Mouse (Mus musculus) Patski (cell line): ENCODE measurements at regions not wholly inside any gene's neighbourhood (a gene's known extent, or its start where the extent isn't known, plus 50 kb on each side); places are given as distances from the start of the nearest gene placed in this dataset.

Experiments
- ATAC-seq: fragments of 100-300 bp; one replicate; pipeline ENCODE4 v1.8.0; 2021
- CTCF ChIA-PET: fragments of 350-600 bp; sonication (Branson Sonifier 250); formaldehyde crosslinking; loops from one replicate; lab custom pipeline; 2022; ENCODE audit warnings: inconsistent platforms; lab: Charles Lee
- POLR2A ChIA-PET: fragments of 350-600 bp; sonication (Branson Sonifier 250); formaldehyde crosslinking; loops from one replicate; lab custom pipeline; 2022; ENCODE audit warnings: antibody characterized with exemption, inconsistent platforms; lab: Charles Lee
- DNase-seq: peaks from one replicate; pipeline ENCODE4 v3.0.0-alpha.2; 2011; ENCODE audit warnings: low read depth, low spot score
- H3K27me3 ChIP-seq: fragments of 371-371 bp; one replicate; pipeline ENCODE4 v1.5.1; 2021
- CTCF ChIP-seq: fragments of 100-300 bp; IDR thresholded peaks from one replicate; pipeline ENCODE4 v1.5.1; 2021
- in situ Hi-C: fragments of 300-500 bp; cut with MboI; formaldehyde crosslinking; loops from 3 replicates; pipeline ENCODE4 v1.11.1; 2018; ENCODE audit warnings: low pct_unique_long_range_greater_than_20kb, mixed read lengths

GRCm38 (mm10) chr12:118486434-118486833 lies 185.2 kb upstream of the Sp4 start:
- no peak for DNase-seq
- in situ Hi-C loops, result no loop called here
- ChIA-PET CTCF (no interaction called here), POLR2A (no interaction called here)
- no peak for TF ChIP-seq CTCF
- ATAC-seq, result no peak
- H3K27me3 ChIP-seq, result peaks cover 5% of the 10 kb centered on the region

GRCm38 (mm10) chr12:118481347-118481746 lies 180.1 kb upstream of the Sp4 start:
- no peak for TF ChIP-seq CTCF
- no peaks in the 10 kb centered on the region for H3K27me3 ChIP-seq
- ChIA-PET CTCF (no interaction called here), POLR2A (no interaction called here)
- in situ Hi-C loops, result no loop called here
- DNase-seq (no peak), ATAC-seq (no peak)

- TF ChIP-seq CTCF, result no peak
- POLR2A ChIA-PET, result no interaction called here
- CTCF ChIA-PET, result no interaction called here
- DNase-seq (no peak), ATAC-seq (no peak)
- in situ Hi-C loops, result no loop called here
- peaks cover 3% of the 10 kb centered on the region for H3K27me3 ChIP-seq
Observed at GRCm38 (mm10) chr12:118474732-118475131, 173.5 kb upstream of the Sp4 start.

- peak; percentile 23 for TF ChIP-seq CTCF
- DNase-seq (no peak), ATAC-seq (no peak)
- in situ Hi-C loops, result no loop called here
- CTCF ChIA-PET, result no interaction called here
- POLR2A ChIA-PET, result no interaction called here
- no peaks in the 10 kb centered on the region for H3K27me3 ChIP-seq
Observed at GRCm38 (mm10) chr12:118466837-118467236, 165.6 kb upstream of the Sp4 start.

GRCm38 (mm10) chr12:118457493-118458408 lies 156.5 kb upstream of the Sp4 start:
- DNase-seq (no peak), ATAC-seq (no peak)
- ChIA-PET CTCF (interaction anchor here (1.2 to 1.8 kb wide), 2 partner anchors 17 to 398 kb away, joined by 5 read pairs; no protein-coding TSS in a partner anchor), POLR2A (interaction anchor here (0.5 kb wide), 1 partner anchor 218 kb away, joined by 4 read pairs; no protein-coding TSS in a partner anchor)
- peaks cover 30% of the 10 kb centered on the region for H3K27me3 ChIP-seq
- in situ Hi-C loops, result loop anchor here (5.0 to 10.0 kb wide), 2 partner anchors 395 to 633 kb away; no protein-coding TSS in a partner anchor
- peak; percentile 87 for TF ChIP-seq CTCF

- ChIA-PET POLR2A (no interaction called here), CTCF (no interaction called here)
- H3K27me3 ChIP-seq, result peaks cover 30% of the 10 kb centered on the region
- ATAC-seq (no peak), DNase-seq (no peak)
- in situ Hi-C loops, result loop anchor here (5.0 to 10.0 kb wide), 2 partner anchors 397 to 631 kb away; no protein-coding TSS in a partner anchor
- no peak for TF ChIP-seq CTCF
Observed at GRCm38 (mm10) chr12:118455609-118456008, 154.4 kb upstream of the Sp4 start.

- POLR2A ChIA-PET, result no interaction called here
- DNase-seq, result no peak
- H3K27me3 ChIP-seq, result no peaks in the 10 kb centered on the region
- ATAC-seq, result no peak
- in situ Hi-C loops, result no loop called here
- CTCF ChIA-PET, result no interaction called here
- TF ChIP-seq CTCF, result no peak
Observed at GRCm38 (mm10) chr12:118439626-118440025, 138.4 kb upstream of the Sp4 start.

GRCm38 (mm10) chr12:118438882-118439281 lies 137.6 kb upstream of the Sp4 start:
- DNase-seq, result no peak
- H3K27me3 ChIP-seq, result no peaks in the 10 kb centered on the region
- no peak for ATAC-seq
- TF ChIP-seq CTCF, result no peak
- in situ Hi-C loops, result no loop called here
- POLR2A ChIA-PET, result no interaction called here
- CTCF ChIA-PET, result no interaction called here

GRCm38 (mm10) chr12:118432703-118433102 lies 131.5 kb upstream of the Sp4 start:
- in situ Hi-C loops, result no loop called here
- H3K27me3 ChIP-seq, result no peaks in the 10 kb centered on the region
- CTCF ChIA-PET, result no interaction called here
- ATAC-seq, result no peak
- TF ChIP-seq CTCF, result no peak
- DNase-seq, result no peak
- POLR2A ChIA-PET, result no interaction called here

- ChIA-PET POLR2A (no interaction called here), CTCF (interaction anchor here (1.3 kb wide), 1 partner anchor 8 kb away, joined by 5 read pairs; no protein-coding TSS in a partner anchor)
- no peaks in the 10 kb centered on the region for H3K27me3 ChIP-seq
- in situ Hi-C loops, result no loop called here
- ATAC-seq (no peak), DNase-seq (no peak)
- no peak for TF ChIP-seq CTCF
Observed at GRCm38 (mm10) chr12:118428384-118428783, 127.1 kb upstream of the Sp4 start.

GRCm38 (mm10) chr12:118415956-118416355 lies 114.7 kb upstream of the Sp4 start:
- DNase-seq (no peak), ATAC-seq (no peak)
- ChIA-PET CTCF (no interaction called here), POLR2A (no interaction called here)
- TF ChIP-seq CTCF, result no peak
- no peaks in the 10 kb centered on the region for H3K27me3 ChIP-seq
- in situ Hi-C loops, result no loop called here
